Mouse (Mus musculus) liver, adult (tissue): Measurements from ENCODE around the gene Slc38a10.

Experiments
- GATA4 ChIP-seq: IDR thresholded peaks from 2 replicates; pipeline ENCODE4 v1.6.1; 2014; ENCODE audit warnings: mild to moderate bottlenecking, low read length; ENCODE audit not compliant: insufficient replicate concordance

Gene Slc38a10

GRCm38 (mm10) chr11:120151113-120151494 is at the start of gene Slc38a10:
TSS of gene Slc38a10 (minus strand) at chr11:120151346.
- TF ChIP-seq GATA4 = no peak

- TF ChIP-seq GATA4 = no peak
These were observed 49.5 kb upstream of the Slc38a10 start for GRCm38 (mm10) chr11:120200621-120201020.

- no peak for TF ChIP-seq GATA4
These were observed 48.6 kb upstream of the Slc38a10 start for GRCm38 (mm10) chr11:120199766-120200165.

- TF ChIP-seq GATA4 = no peak
These were observed 47.7 kb upstream of the Slc38a10 start for GRCm38 (mm10) chr11:120198831-120199230.

- TF ChIP-seq GATA4 = no peak
These were observed 39.6 kb upstream of the Slc38a10 start for GRCm38 (mm10) chr11:120190526-120191412.

GRCm38 (mm10) chr11:120189459-120190312 is 38.5 kb upstream of the Slc38a10 start:
- TF ChIP-seq GATA4 = peak; percentile 10; the same call in 1 of the 2 replicates

GRCm38 (mm10) chr11:120188481-120189441 is 37.6 kb upstream of the Slc38a10 start:
- no peak for TF ChIP-seq GATA4

GRCm38 (mm10) chr11:120188102-120188480 is 36.9 kb upstream of the Slc38a10 start:
- no peak for TF ChIP-seq GATA4

GRCm38 (mm10) chr11:120187236-120188101 is 36.3 kb upstream of the Slc38a10 start:
- TF ChIP-seq GATA4 = no peak

- TF ChIP-seq GATA4 = no peak
These were observed 35.7 kb upstream of the Slc38a10 start for GRCm38 (mm10) chr11:120186821-120187235.

GRCm38 (mm10) chr11:120186145-120186740 is 35.1 kb upstream of the Slc38a10 start:
- no peak for TF ChIP-seq GATA4

- TF ChIP-seq GATA4 = peak; percentile 88; the same call in 1 of the 2 replicates
These were observed 34.4 kb upstream of the Slc38a10 start for GRCm38 (mm10) chr11:120185316-120186141.
